Mouse (Mus musculus): ENCODE results near the gene Pde2a.
A peak's percentile ranks its signal among the peaks of the same experiment; 100 is the strongest.

Gene Pde2a

GRCm38 (mm10) chr7:101498385-101498784 lies 76.9 kb downstream of the Pde2a start:
- no peak for TF ChIP-seq GATA4 (IDR thresholded peaks at IDR 0.05; ENCODE audit: insufficient replicate concordance, low read length)

GRCm38 (mm10) chr7:101499251-101499650 lies 77.8 kb downstream of the Pde2a start:
- TF ChIP-seq GATA4 (IDR thresholded peaks at IDR 0.05; ENCODE audit: insufficient replicate concordance, low read length): no peak

- TF ChIP-seq GATA4 (IDR thresholded peaks at IDR 0.05; ENCODE audit: insufficient replicate concordance, low read length): no peak
Observed at GRCm38 (mm10) chr7:101499701-101500100, 78.2 kb downstream of the Pde2a start.

- TF ChIP-seq GATA4 (IDR thresholded peaks at IDR 0.05; ENCODE audit: insufficient replicate concordance, low read length): no peak
Observed at GRCm38 (mm10) chr7:101501236-101501635, 79.7 kb downstream of the Pde2a start.

GRCm38 (mm10) chr7:101501675-101502074 lies 80.2 kb downstream of the Pde2a start:
- TF ChIP-seq GATA4 (IDR thresholded peaks at IDR 0.05; ENCODE audit: insufficient replicate concordance, low read length): no peak

- TF ChIP-seq GATA4 (IDR thresholded peaks at IDR 0.05; ENCODE audit: insufficient replicate concordance, low read length): peak; percentile 15; the same call in 1 of the 2 replicates
Observed at GRCm38 (mm10) chr7:101503351-101503750, 81.9 kb downstream of the Pde2a start.

- TF ChIP-seq GATA4 (IDR thresholded peaks at IDR 0.05; ENCODE audit: insufficient replicate concordance, low read length): no peak
Observed at GRCm38 (mm10) chr7:101503803-101504202, 82.3 kb downstream of the Pde2a start.

GRCm38 (mm10) chr7:101504507-101504906 lies 83.0 kb downstream of the Pde2a start:
- no peak for TF ChIP-seq GATA4 (IDR thresholded peaks at IDR 0.05; ENCODE audit: insufficient replicate concordance, low read length)

GRCm38 (mm10) chr7:101509212-101509611 lies 87.7 kb downstream of the Pde2a start:
- no peak for TF ChIP-seq GATA4 (IDR thresholded peaks at IDR 0.05; ENCODE audit: insufficient replicate concordance, low read length)

- TF ChIP-seq GATA4 (IDR thresholded peaks at IDR 0.05; ENCODE audit: insufficient replicate concordance, low read length): no peak
Observed at GRCm38 (mm10) chr7:101513655-101514054, 92.2 kb downstream of the Pde2a start.

GRCm38 (mm10) chr7:101514768-101515167 lies 93.3 kb downstream of the Pde2a start:
- TF ChIP-seq GATA4 (IDR thresholded peaks at IDR 0.05; ENCODE audit: insufficient replicate concordance, low read length): no peak

- no peak for TF ChIP-seq GATA4 (IDR thresholded peaks at IDR 0.05; ENCODE audit: insufficient replicate concordance, low read length)
Observed at GRCm38 (mm10) chr7:101515295-101515694, 93.8 kb downstream of the Pde2a start.

- no peak for TF ChIP-seq GATA4 (IDR thresholded peaks at IDR 0.05; ENCODE audit: insufficient replicate concordance, low read length)
Observed at GRCm38 (mm10) chr7:101516460-101516859, 95.0 kb downstream of the Pde2a start.

- no peak for TF ChIP-seq GATA4 (IDR thresholded peaks at IDR 0.05; ENCODE audit: insufficient replicate concordance, low read length)
Observed at GRCm38 (mm10) chr7:101521696-101522095, 100.2 kb downstream of the Pde2a start.

- TF ChIP-seq GATA4 (IDR thresholded peaks at IDR 0.05; ENCODE audit: insufficient replicate concordance, low read length): no peak
Observed at GRCm38 (mm10) chr7:101523205-101523604, 101.7 kb downstream of the Pde2a start.

- TF ChIP-seq GATA4 (IDR thresholded peaks at IDR 0.05; ENCODE audit: insufficient replicate concordance, low read length): no peak
Observed at GRCm38 (mm10) chr7:101526484-101526883, 105.0 kb downstream of the Pde2a start.

- no peak for TF ChIP-seq GATA4 (IDR thresholded peaks at IDR 0.05; ENCODE audit: insufficient replicate concordance, low read length)
Observed at GRCm38 (mm10) chr7:101534428-101534827, 112.9 kb downstream of the Pde2a start.

GRCm38 (mm10) chr7:101535102-101535501 lies 113.6 kb downstream of the Pde2a start:
- no peak for TF ChIP-seq GATA4 (IDR thresholded peaks at IDR 0.05; ENCODE audit: insufficient replicate concordance, low read length)

Data from liver, adult (tissue).